Mouse (Mus musculus) CH12.LX (cell line): ENCODE measurements around the gene Gif. TPM values are rescaled to one million over a fixed set of nuclear protein-coding genes. Genes with fewer than 3 reads are reported as not detected.

Experiments used
- DNase-seq: peaks from one replicate; pipeline ENCODE4 v3.0.0-alpha.2; 2013; ENCODE audit errors: extremely low read depth
- H3K27ac ChIP-seq: 2 replicates; pipeline ENCODE4 v1.5.1; 2012; ENCODE audit warnings: low read depth, mild to moderate bottlenecking, control low read depth, moderate library complexity; ENCODE audit not compliant: insufficient read depth
- H3K27me3 ChIP-seq: replicated peaks from 2 replicates; pipeline ENCODE3; 2012; ENCODE audit warnings: inconsistent platforms
- H3K36me3 ChIP-seq, 2 experiments: replicated peaks in 1 of 2; 2 replicates each; pipeline versions ENCODE3 to v1.6.1; 2012; ENCODE audit warnings: inconsistent platforms in 1 of 2, low read length in 1 of 2, mild to moderate bottlenecking in 1 of 2, mixed read lengths in 1 of 2, moderate library complexity in 1 of 2; ENCODE audit not compliant: control insufficient read depth in 1 of 2, insufficient read depth in 1 of 2
- H3K4me1 ChIP-seq, 2 experiments: 2 replicates each; pipeline ENCODE4 v1.6.1; 2012; ENCODE audit warnings: inconsistent platforms in 1 of 2, moderate library complexity in 1 of 2; ENCODE audit not compliant: insufficient read depth in 2 of 2, control insufficient read depth in 1 of 2
- H3K4me2 ChIP-seq: 2 replicates; pipeline ENCODE4 v1.6.1; 2012; ENCODE audit warnings: low read depth, mild to moderate bottlenecking, control low read depth; ENCODE audit not compliant: poor library complexity, insufficient read depth, severe bottlenecking
- H3K4me3 ChIP-seq, 3 experiments: fragments of 150-350 bp in 1 of 3; sonication (generic) in 1 of 3; replicated peaks in 1 of 3; 2 replicates each; pipeline versions ENCODE3 to v1.5.1; 2011 to 2012; ENCODE audit warnings: low read depth in 2 of 3, low read length in 2 of 3, mild to moderate bottlenecking in 2 of 3, moderate library complexity in 2 of 3, control low read depth in 1 of 3, improper control_type of control experiment in 1 of 3, inconsistent platforms in 1 of 3, mixed read lengths in 1 of 3; ENCODE audit not compliant: poor library complexity in 1 of 3
- H3K79me2 ChIP-seq: replicated peaks from 2 replicates; pipeline ENCODE4 v1.6.1; 2012; ENCODE audit warnings: mild to moderate bottlenecking, moderate library complexity; ENCODE audit not compliant: control insufficient read depth, poor library complexity, insufficient read depth, severe bottlenecking; ENCODE audit errors: extremely low read depth
- H3K9ac ChIP-seq: 2 replicates; pipeline ENCODE4 v1.6.1; 2012; ENCODE audit warnings: low read depth, mild to moderate bottlenecking, control low read depth, moderate library complexity; ENCODE audit not compliant: insufficient read depth
- H3K9me3 ChIP-seq: replicated peaks from 2 replicates; pipeline ENCODE3; 2012; ENCODE audit warnings: low read length, inconsistent platforms, mixed read lengths
- BHLHE40 ChIP-seq: IDR thresholded peaks from 2 replicates; pipeline ENCODE4 v1.6.1; 2011; ENCODE audit warnings: mild to moderate bottlenecking, low read depth, low read length, improper control_type of control experiment
- CHD1 ChIP-seq: IDR thresholded peaks from 2 replicates; pipeline ENCODE4 v1.6.1; 2012; ENCODE audit warnings: low read depth, low read length, improper control_type of control experiment, inconsistent platforms
- CTCF ChIP-seq, 2 experiments: IDR thresholded peaks in 1 of 2; conservative IDR thresholded peaks in 1 of 2; 2 replicates each; pipeline ENCODE4 v1.5.1; 2011 to 2012; ENCODE audit warnings: low read depth in 2 of 2, low read length in 2 of 2, improper control_type of control experiment in 1 of 2, inconsistent platforms in 1 of 2, mild to moderate bottlenecking in 1 of 2, moderate library complexity in 1 of 2
- ELF1 ChIP-seq: IDR thresholded peaks from 2 replicates; pipeline ENCODE4 v1.6.1; 2014; ENCODE audit warnings: low read depth, mild to moderate bottlenecking, inconsistent platforms, low read length, improper control_type of control experiment
- EP300 ChIP-seq: IDR thresholded peaks from 2 replicates; pipeline ENCODE4 v1.6.1; 2011; ENCODE audit warnings: low read length, improper control_type of control experiment
- JUND ChIP-seq: conservative IDR thresholded peaks from 2 replicates; pipeline ENCODE4 v1.6.1; 2011; ENCODE audit warnings: low read depth, low read length, improper control_type of control experiment
- KAT2A ChIP-seq: IDR thresholded peaks from 2 replicates; pipeline ENCODE4 v1.6.1; 2012; ENCODE audit warnings: low read length, improper control_type of control experiment, inconsistent platforms; ENCODE audit not compliant: insufficient replicate concordance
- MAZ ChIP-seq: IDR thresholded peaks from 2 replicates; pipeline ENCODE4 v1.6.1; 2012; ENCODE audit warnings: low read depth, mild to moderate bottlenecking, inconsistent platforms, low read length, improper control_type of control experiment, moderate library complexity
- MXI1 ChIP-seq: IDR thresholded peaks from 2 replicates; pipeline ENCODE4 v1.6.1; 2011; ENCODE audit warnings: mild to moderate bottlenecking, low read depth, low read length, improper control_type of control experiment
- NRF1 ChIP-seq: IDR thresholded peaks from 2 replicates; pipeline ENCODE4 v1.6.1; 2014; ENCODE audit warnings: low read depth, mild to moderate bottlenecking, inconsistent platforms, low read length, improper control_type of control experiment, moderate library complexity
- PAX5 ChIP-seq: IDR thresholded peaks from 2 replicates; pipeline ENCODE4 v1.6.1; 2012; ENCODE audit warnings: low read length, inconsistent platforms, mixed read lengths
- RAD21 ChIP-seq: IDR thresholded peaks from 2 replicates; pipeline ENCODE4 v1.6.1; 2011; ENCODE audit warnings: low read depth, mild to moderate bottlenecking, low read length, improper control_type of control experiment, moderate library complexity
- SIN3A ChIP-seq: IDR thresholded peaks from 2 replicates; pipeline ENCODE4 v1.6.1; 2012; ENCODE audit warnings: low read length, improper control_type of control experiment, inconsistent platforms
- SMC3 ChIP-seq: IDR thresholded peaks from 2 replicates; pipeline ENCODE4 v1.6.1; 2011; ENCODE audit warnings: low read depth, low read length, improper control_type of control experiment
- TCF12 ChIP-seq: IDR thresholded peaks from 2 replicates; pipeline ENCODE4 v1.6.1; 2014; ENCODE audit warnings: low read depth, mild to moderate bottlenecking, inconsistent platforms, low read length, improper control_type of control experiment
- UBTF ChIP-seq: IDR thresholded peaks from 2 replicates; pipeline ENCODE4 v1.6.1; 2012; ENCODE audit warnings: low read depth, mild to moderate bottlenecking, inconsistent platforms, low read length, improper control_type of control experiment, moderate library complexity
- dilution Hi-C: fragments of 300-500 bp; cut with MboI; formaldehyde crosslinking; loops from 2 replicates; pipeline ENCODE4 v1.14.3; 2020; ENCODE audit warnings: low sequenced_read_pairs; ENCODE audit not compliant: extremely low pct_unique_long_range_greater_than_20kb, extremely low pct_ligation_motif_present
- in situ Hi-C: fragments of 300-500 bp; cut with MboI; formaldehyde crosslinking; loops from 3 replicates; pipeline ENCODE4 v1.14.3; 2019; ENCODE audit warnings: low sequenced_read_pairs, low pct_ligation_motif_present, low pct_unique_long_range_greater_than_20kb, mixed read lengths
- polyA plus RNA-seq: library from polyadenylated mRNA; unstranded; fragments of >175 nt; gene quantifications from 2 replicates; pipeline ENCODE4 v1.2.1, GENCODE M21; 2012; ENCODE audit warnings: low read depth; ENCODE audit not compliant: insufficient read length
- total RNA-seq, 2 experiments: library from RNA; depleted of rRNA; stranded (reverse); fragments of 300-350 nt in 1 of 2; fragments of >200 nt in 1 of 2; gene quantifications; 2 replicates each; pipeline ENCODE4 v1.2.3; 2012 to 2014

The Gif gene
- total and polyA plus RNA-seq, 3 experiments, result 0.21 to 0.28 (median 0.24) TPM

DNA sequence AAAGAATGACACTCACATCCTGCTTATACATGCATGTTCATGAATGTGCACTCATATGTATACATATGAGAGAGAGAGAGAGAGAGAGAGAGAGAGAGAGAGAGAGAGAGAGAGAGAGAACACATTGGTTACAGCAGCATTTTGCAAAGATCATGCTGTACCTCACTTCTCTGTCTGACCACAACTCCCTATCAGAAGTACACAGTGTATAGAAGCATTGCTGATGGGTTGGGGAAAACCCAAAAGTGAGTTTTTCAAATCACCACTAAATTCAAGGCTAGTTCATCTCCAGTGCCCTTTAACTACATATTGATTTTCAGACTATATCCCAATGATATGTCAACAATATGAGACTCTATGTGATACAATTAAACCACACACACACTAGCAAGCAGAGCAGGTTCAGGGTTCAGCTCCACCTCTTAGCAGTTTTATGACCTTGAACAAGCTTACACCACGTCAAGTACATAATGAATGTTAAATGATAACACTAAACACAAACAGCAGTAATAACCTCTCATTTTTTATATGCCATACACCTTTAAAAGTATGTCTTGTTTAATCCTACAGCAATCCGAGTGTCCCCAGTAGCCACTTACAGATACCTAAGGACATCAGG, 46.5 kb downstream of the Gif start:
- H3K79me2 ChIP-seq, result no peaks in the 10 kb centered on the region
- no peaks in the 10 kb centered on the region for H3K36me3 ChIP-seq
- peaks cover 4 to 9% of the 10 kb centered on the region in 2 experiments; a peak in 2 of 4 replicates for H3K4me1 ChIP-seq
- H3K9me3 ChIP-seq, result no peaks in the 10 kb centered on the region
- TF ChIP-seq TCF12 (no peak), RAD21 (no peak), MAZ (no peak), KAT2A (no peak), ELF1 (no peak)
- no peaks in the 10 kb centered on the region for H3K27me3 ChIP-seq
- H3K9ac ChIP-seq, result no peak overlapping the region
- no peak overlapping the region for H3K4me2 ChIP-seq
- H3K4me3 ChIP-seq, result no peak overlapping the region
- DNase-seq, result no peak
- dilution Hi-C loops (no loop called here), in situ Hi-C loops (no loop called here)
- H3K27ac ChIP-seq, result no peak overlapping the region

DNA sequence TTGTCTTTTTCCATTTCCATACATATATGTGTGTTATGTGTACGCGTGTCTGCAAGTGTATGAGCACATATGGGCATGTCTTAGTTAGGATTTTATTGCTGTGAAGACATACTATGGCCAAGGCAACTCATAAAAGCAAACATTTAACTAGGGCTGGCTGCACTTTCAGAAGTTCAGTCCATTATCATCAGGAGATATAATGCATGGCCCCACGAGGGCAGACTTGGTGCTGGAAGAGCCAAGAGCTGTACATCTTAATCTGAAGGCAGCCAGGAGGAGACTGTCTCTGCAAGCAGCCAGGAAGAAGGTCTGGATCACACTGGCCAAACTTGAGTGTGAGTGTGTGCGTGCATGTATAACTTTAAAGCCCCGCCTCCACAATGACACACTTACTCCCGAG, 47.1 kb downstream of the Gif start:
- Histone ChIP-seq H3K4me2 (no peak overlapping the region), H3K4me3 (no peak overlapping the region), H3K27me3 (no peaks in the 10 kb centered on the region), H3K9me3 (no peaks in the 10 kb centered on the region), H3K9ac (no peak overlapping the region), H3K4me1 (peaks cover 4 to 9% of the 10 kb centered on the region in 2 experiments; a peak in 2 of 4 replicates), H3K79me2 (no peaks in the 10 kb centered on the region), H3K36me3 (no peaks in the 10 kb centered on the region), H3K27ac (no peak overlapping the region)
- dilution Hi-C loops (no loop called here), in situ Hi-C loops (no loop called here)
- no peak for TF ChIP-seq ELF1
- no peak for TF ChIP-seq UBTF
- TF ChIP-seq EP300, result no peak
- no peak for TF ChIP-seq CHD1
- TF ChIP-seq MXI1, result no peak
- no peak for TF ChIP-seq SIN3A
- TF ChIP-seq NRF1, result no peak
- DNase-seq, result no peak

GRCm38 (mm10) chr19:11800531-11801315, 53.4 kb downstream of the Gif start:
- Histone ChIP-seq H3K9ac (no peak overlapping the region), H3K79me2 (no peaks in the 10 kb centered on the region), H3K4me2 (peak overlapping the region; percentile 1; the same call in 1 of the 2 replicates), H3K4me3 (no peak overlapping the region), H3K27ac (no peak overlapping the region), H3K9me3 (no peaks in the 10 kb centered on the region), H3K36me3 (no peaks in the 10 kb centered on the region), H3K4me1 (no peaks in the 10 kb centered on the region; a peak in 1 of 4 replicates), H3K27me3 (no peaks in the 10 kb centered on the region)
- dilution Hi-C loops (no loop called here), in situ Hi-C loops (no loop called here)
- TF ChIP-seq CTCF (conservative IDR thresholded peaks at IDR 0.05 in 1 of 2, IDR thresholded peaks at IDR 0.05 in 1 of 2; ENCODE audit: low read depth in 2 of 2, low read length in 2 of 2), result peak in 1 of 2 experiments; percentile 60; a peak in 2 of 4 replicates
- TF ChIP-seq SMC3, result peak; percentile 38
- peak; percentile 53 for TF ChIP-seq RAD21
- TF ChIP-seq JUND, result no peak
- TF ChIP-seq NRF1, result no peak
- TF ChIP-seq MAZ, result no peak
- no peak for TF ChIP-seq BHLHE40
- no peak for TF ChIP-seq PAX5
- no peak for TF ChIP-seq MXI1
- peak; percentile 13 for DNase-seq
